ENCODE assay signal across 19 mouse cellular contexts in the genomic region with DNA sequence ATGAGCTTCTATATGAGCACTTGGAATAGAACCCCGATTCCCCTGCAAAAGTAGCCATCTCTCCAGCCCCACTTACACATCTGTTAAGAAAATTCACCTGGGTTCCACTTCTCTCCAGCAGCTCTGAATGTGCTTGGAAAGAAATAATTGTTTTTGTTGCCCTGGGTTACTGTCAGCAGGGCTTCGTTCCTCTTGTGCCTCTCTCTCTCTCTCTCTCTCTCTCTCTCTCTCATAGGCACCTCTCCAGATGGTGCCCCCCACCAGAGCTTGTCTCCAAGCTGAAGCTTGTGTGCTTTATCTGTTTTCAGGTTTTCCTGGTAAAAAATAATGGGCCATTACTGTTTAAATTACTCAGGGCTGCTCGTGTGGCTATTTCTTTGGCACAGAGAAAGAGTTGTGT.
DNase-seq lines count a peak whose midpoint lies in the region; ATAC-seq lines count a peak whose summit lies in the region.
"Had no signal": no experiment of that assay in that cellular context is flagged by ENCODE, and none has a peak within 500 bp of the region (broad histone marks: within the 10 kb centered on the region; RNA-seq: fewer than 3 reads in every experiment).

No protein-coding gene starts in this region.

- no peak overlapping the region for H3K9ac ChIP-seq in forebrain, embryonic 14.5 days (ENCODE audit: low read length)
- H3K9ac ChIP-seq in forebrain, embryonic 16.5 days (replicated peaks; ENCODE audit: low read depth, low read length), result no peak overlapping the region
- no peak overlapping the region for H3K9ac ChIP-seq in midbrain, embryonic 15.5 days
- no peak overlapping the region for H3K9ac ChIP-seq in midbrain, embryonic 13.5 days (replicated peaks)
- H3K9ac ChIP-seq in hindbrain, embryonic 14.5 days, result no peak overlapping the region
- H3K9ac ChIP-seq in neural tube, embryonic 15.5 days (replicated peaks), result no peak overlapping the region
- H3K9ac ChIP-seq: heart, embryonic 12.5 days; limb, embryonic 15.5 days; liver, embryonic 15.5 days; neural tube, embryonic 12.5 days; stomach, embryonic 15.5 days had no signal

- H3K9me3 ChIP-seq in forebrain, embryonic 14.5 days (replicated peaks; ENCODE audit: control insufficient read depth, low read length), result no peaks in the 10 kb centered on the region
- H3K9me3 ChIP-seq in forebrain, embryonic 16.5 days (ENCODE audit: control insufficient read depth, low read length), result no peaks in the 10 kb centered on the region
- H3K9me3 ChIP-seq in midbrain, embryonic 15.5 days, result no peaks in the 10 kb centered on the region
- no peaks in the 10 kb centered on the region for H3K9me3 ChIP-seq in midbrain, embryonic 13.5 days
- H3K9me3 ChIP-seq in hindbrain, embryonic 14.5 days (ENCODE audit: control insufficient read depth, low read length), result no peaks in the 10 kb centered on the region
- H3K9me3 ChIP-seq in neural tube, embryonic 15.5 days (replicated peaks), result no peaks in the 10 kb centered on the region
- H3K9me3 ChIP-seq: heart, embryonic 12.5 days; limb, embryonic 15.5 days; liver, embryonic 15.5 days; neural tube, embryonic 12.5 days; stomach, embryonic 15.5 days had no signal

- no peaks in the 10 kb centered on the region for H3K36me3 ChIP-seq in forebrain, embryonic 14.5 days (ENCODE audit: control insufficient read depth, insufficient read depth, low read length)
- peaks cover 11% of the 10 kb centered on the region for H3K36me3 ChIP-seq in forebrain, embryonic 16.5 days (ENCODE audit: control insufficient read depth, insufficient read depth)
- 0 out of 2 replicates have a peak, but pooled peaks cover 10% of the 10 kb centered on the region for H3K36me3 ChIP-seq in midbrain, embryonic 15.5 days (replicated peaks)
- H3K36me3 ChIP-seq in midbrain, embryonic 13.5 days, result peaks cover 28% of the 10 kb centered on the region
- H3K36me3 ChIP-seq in hindbrain, embryonic 14.5 days (replicated peaks; ENCODE audit: control insufficient read depth, insufficient read depth), result peaks cover 4% of the 10 kb centered on the region; the same call in 1 of the 2 replicates
- H3K36me3 ChIP-seq in neural tube, embryonic 15.5 days, result peaks cover 28% of the 10 kb centered on the region
- H3K36me3 ChIP-seq: liver, embryonic 15.5 days had no signal

- DNase-seq in forebrain, embryonic 14.5 days (ENCODE audit: low spot score), result peak; percentile 48
- DNase-seq in hindbrain, embryonic 14.5 days (ENCODE audit: low spot score), result no peak
- no peak for DNase-seq in right cerebral cortex, adult 2 months (ENCODE audit: low spot score in 2 of 2)
- DNase-seq: adrenal gland, postnatal 36 days; cerebellum, adult 18-20 months; cerebellum, postnatal 25 days; kidney, adult 8-10 months; kidney, postnatal 14 days; right cerebral cortex, postnatal 25 days; thymus, adult 2 months had no signal

- H3K27ac ChIP-seq in forebrain, embryonic 14.5 days (ENCODE audit: low read depth, low read length), result no peak overlapping the region; the same call in 1 of the 2 replicates
- H3K27ac ChIP-seq in forebrain, embryonic 16.5 days (ENCODE audit: low read length), result no peak overlapping the region
- peak overlapping the region; percentile 2; the same call in 1 of the 2 replicates for H3K27ac ChIP-seq in midbrain, embryonic 15.5 days
- H3K27ac ChIP-seq in midbrain, embryonic 13.5 days, result no peak overlapping the region
- H3K27ac ChIP-seq in hindbrain, embryonic 14.5 days, result peak overlapping the region; percentile 57; the same call in 1 of the 2 replicates
- H3K27ac ChIP-seq in neural tube, embryonic 15.5 days (replicated peaks), result peak overlapping the region; percentile 28
- H3K27ac ChIP-seq: limb, embryonic 15.5 days; liver, embryonic 15.5 days; neural tube, embryonic 12.5 days; stomach, embryonic 15.5 days had no signal

- no peak overlapping the region for H3K4me3 ChIP-seq in forebrain, embryonic 14.5 days (ENCODE audit: low read depth, low read length)
- no peak overlapping the region for H3K4me3 ChIP-seq in forebrain, embryonic 16.5 days (replicated peaks; ENCODE audit: low read length)
- no peak overlapping the region for H3K4me3 ChIP-seq in midbrain, embryonic 15.5 days
- H3K4me3 ChIP-seq in midbrain, embryonic 13.5 days (replicated peaks), result no peak overlapping the region
- no peak overlapping the region for H3K4me3 ChIP-seq in hindbrain, embryonic 14.5 days (replicated peaks; ENCODE audit: low read length)
- H3K4me3 ChIP-seq in neural tube, embryonic 15.5 days (replicated peaks), result no peak overlapping the region
- H3K4me3 ChIP-seq: heart, embryonic 12.5 days; limb, embryonic 15.5 days; liver, embryonic 15.5 days; neural tube, embryonic 12.5 days; stomach, embryonic 15.5 days had no signal

- ATAC-seq in forebrain, embryonic 14.5 days, result peak; percentile 40; the same call in 1 of the 2 replicates
- no peak for ATAC-seq in forebrain, embryonic 16.5 days
- no peak; the same call in 1 of the 2 replicates for ATAC-seq in midbrain, embryonic 15.5 days (replicated peaks)
- ATAC-seq in midbrain, embryonic 13.5 days, result no peak
- ATAC-seq in hindbrain, embryonic 14.5 days (ENCODE audit: low FRiP score), result no peak
- ATAC-seq in neural tube, embryonic 15.5 days (ENCODE audit: low FRiP score), result peak; percentile 65; the same call in 1 of the 2 replicates

- peaks cover 19% of the 10 kb centered on the region for H3K4me1 ChIP-seq in forebrain, embryonic 14.5 days (ENCODE audit: control insufficient read depth, insufficient read depth, low read length)
- peaks cover 12% of the 10 kb centered on the region for H3K4me1 ChIP-seq in forebrain, embryonic 16.5 days (replicated peaks; ENCODE audit: control insufficient read depth, insufficient read depth, low read length)
- H3K4me1 ChIP-seq in midbrain, embryonic 15.5 days, result peaks cover 10% of the 10 kb centered on the region
- peaks cover 17% of the 10 kb centered on the region for H3K4me1 ChIP-seq in midbrain, embryonic 13.5 days (replicated peaks)
- peaks cover 25% of the 10 kb centered on the region for H3K4me1 ChIP-seq in hindbrain, embryonic 14.5 days (replicated peaks; ENCODE audit: control insufficient read depth, insufficient read depth, low read length)
- H3K4me1 ChIP-seq in neural tube, embryonic 15.5 days, result peaks cover 25% of the 10 kb centered on the region
- H3K4me1 ChIP-seq: heart, embryonic 12.5 days; limb, embryonic 15.5 days; liver, embryonic 15.5 days; stomach, embryonic 15.5 days had no signal

- no peak overlapping the region for H3K4me2 ChIP-seq in forebrain, embryonic 14.5 days (ENCODE audit: low read length)
- no peak overlapping the region for H3K4me2 ChIP-seq in forebrain, embryonic 16.5 days (ENCODE audit: low read length)
- H3K4me2 ChIP-seq in midbrain, embryonic 15.5 days, result no peak overlapping the region
- no peak overlapping the region for H3K4me2 ChIP-seq in midbrain, embryonic 13.5 days (replicated peaks)
- H3K4me2 ChIP-seq in hindbrain, embryonic 14.5 days (replicated peaks), result no peak overlapping the region
- no peak overlapping the region for H3K4me2 ChIP-seq in neural tube, embryonic 15.5 days
- H3K4me2 ChIP-seq: heart, embryonic 12.5 days; limb, embryonic 15.5 days; liver, embryonic 15.5 days; neural tube, embryonic 12.5 days; stomach, embryonic 15.5 days had no signal

- no peaks in the 10 kb centered on the region for H3K27me3 ChIP-seq in forebrain, embryonic 14.5 days (replicated peaks; ENCODE audit: control insufficient read depth, insufficient read depth, low read length)
- H3K27me3 ChIP-seq in forebrain, embryonic 16.5 days (replicated peaks; ENCODE audit: control insufficient read depth, insufficient read depth, low read length), result no peaks in the 10 kb centered on the region
- no peaks in the 10 kb centered on the region for H3K27me3 ChIP-seq in midbrain, embryonic 15.5 days (replicated peaks)
- H3K27me3 ChIP-seq in midbrain, embryonic 13.5 days, result no peaks in the 10 kb centered on the region
- no peaks in the 10 kb centered on the region for H3K27me3 ChIP-seq in hindbrain, embryonic 14.5 days (ENCODE audit: control insufficient read depth, insufficient read depth, low read length)
- H3K27me3 ChIP-seq in neural tube, embryonic 15.5 days (replicated peaks), result no peaks in the 10 kb centered on the region
- H3K27me3 ChIP-seq: heart, embryonic 12.5 days; limb, embryonic 15.5 days; liver, embryonic 15.5 days; neural tube, embryonic 12.5 days; stomach, embryonic 15.5 days had no signal

- 37% methylated on average over 3 of the region's 3 CpGs for WGBS in forebrain, embryonic 14.5 days
- WGBS in forebrain, embryonic 16.5 days, result 34% methylated on average over 3 of the region's 3 CpGs
- 33% methylated on average over 3 of the region's 3 CpGs for WGBS in midbrain, embryonic 15.5 days
- WGBS in midbrain, embryonic 13.5 days, result 34% methylated on average over 3 of the region's 3 CpGs
- WGBS in hindbrain, embryonic 14.5 days, result 45% methylated on average over 3 of the region's 3 CpGs
- 31% methylated on average over 3 of the region's 3 CpGs for WGBS in neural tube, embryonic 15.5 days

Comparison
In these comparisons a context has a peak if more than half of its experiments do, and no peak if none do; other contexts are left out.
1. ATAC-seq: peak in forebrain, embryonic 14.5 days (single experiment) and neural tube, embryonic 15.5 days (single experiment); none in forebrain, embryonic 16.5 days (single experiment), midbrain, embryonic 15.5 days (single experiment), midbrain, embryonic 13.5 days (single experiment) and hindbrain, embryonic 14.5 days (single experiment).
2. H3K27ac ChIP-seq: peak in midbrain, embryonic 15.5 days (single experiment), hindbrain, embryonic 14.5 days (single experiment) and neural tube, embryonic 15.5 days (single experiment); none in forebrain, embryonic 14.5 days (single experiment), forebrain, embryonic 16.5 days (single experiment) and midbrain, embryonic 13.5 days (single experiment).